Mouse (Mus musculus) kidney, adult 10 weeks (tissue): ENCODE data around the gene Cep126. TPM values are rescaled to one million over a fixed set of nuclear protein-coding genes. Genes with fewer than 3 reads are reported as not detected.

ENCODE experiments used
- polyA plus RNA-seq: library from polyadenylated mRNA; stranded (reverse); fragments of 350-450 nt; fragmentation: Illumina TruSeq; extraction: RNeasy Lipid Tissue Mini Kit (QIAGEN cat#74804); gene quantifications from one replicate; pipeline ENCODE4 v1.2.3, GENCODE M21; 2014; ENCODE audit warnings: low read depth, low replicate concordance

The Cep126 gene
- 33.1 TPM for polyA plus RNA-seq

GRCm38 (mm10) chr9:8134117-8134574 lies at the start of gene Cep126:
Gene Cep126 (minus strand): TSS chr9:8134294.

GRCm38 (mm10) chr9:8042338-8043043 lies 91.6 kb downstream of the Cep126 start, which contains the start of gene Cfap300:
Gene Cfap300 (minus strand): TSS chr9:8042823.

Other genes starting within 250 kb of the Cep126 start
- 54.7 TPM for gene Yap1, start 129.7 kb downstream of the Cep126 start, polyA plus RNA-seq
- gene Cfap300, start 91.5 kb downstream of the Cep126 start, polyA plus RNA-seq, result 22.8 TPM